Mouse (Mus musculus): ENCODE results near the gene Zfp987.
"Not testable (repeated sequence)": the region's sequence is repeated elsewhere in the genome, so short reads cannot be mapped to it uniquely, and the experiment has no call there.

GRCm38 (mm10) chr4:146156524-146156923 is 59.4 kb downstream of the Zfp987 start, which contains the start of gene Zfp600:
- TF ChIP-seq POLR2A (IDR thresholded peaks at IDR 0.05; ENCODE audit: borderline replicate concordance, insufficient read depth, low read length); CTCF (IDR thresholded peaks at IDR 0.05; ENCODE audit: borderline replicate concordance, insufficient read depth, low read depth, low read length): not testable (repeated sequence)

All from cerebellum, adult 2 months (tissue).